Mouse (Mus musculus): ENCODE measurements at regions not wholly inside any gene's neighbourhood (a gene's known extent, or its start where the extent isn't known, plus 50 kb on each side); places are given as distances from the start of the nearest gene placed in this dataset.

DNA sequence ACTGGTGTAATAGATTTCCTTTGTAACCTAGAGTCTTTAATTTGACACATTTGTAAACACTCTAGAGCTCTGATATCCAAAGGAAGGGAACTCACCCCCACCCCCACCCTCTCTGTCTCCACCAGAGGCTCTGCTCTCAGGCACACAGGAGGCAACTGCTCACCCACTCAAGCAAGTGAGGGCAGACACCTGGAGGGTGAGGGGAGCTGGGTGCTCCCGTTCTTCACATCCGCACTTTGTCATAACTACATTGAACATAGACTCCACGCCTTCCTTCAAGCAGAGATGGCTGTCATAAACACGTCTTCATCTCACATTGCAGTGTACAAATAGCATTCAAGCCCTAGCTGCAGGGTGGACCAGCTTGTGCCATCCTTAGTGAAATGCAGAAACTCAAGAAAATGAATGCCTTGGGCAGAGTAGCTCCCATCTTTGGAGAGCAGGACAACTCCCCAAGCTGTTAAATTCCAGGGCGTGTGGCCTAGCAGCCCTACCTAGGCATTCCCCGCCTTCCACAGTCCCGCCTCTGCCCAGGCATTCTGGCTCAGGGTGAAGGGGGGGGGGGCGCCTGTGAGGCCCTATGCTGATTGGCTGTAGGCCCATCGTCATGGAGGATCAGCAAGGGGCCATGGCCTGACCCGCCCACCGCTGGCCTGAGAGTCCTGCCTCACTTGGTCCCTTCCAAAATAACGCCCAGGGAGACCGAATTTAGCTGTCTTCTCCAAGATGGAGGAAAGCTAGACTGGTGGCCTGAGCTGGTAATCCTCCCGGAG is 72.9 kb downstream of the Psmg1 start:
- Histone ChIP-seq H3K4me1 (ENCODE audit: control insufficient read depth, insufficient read depth, low read length) (no peaks in the 10 kb centered on the region), H3K4me3 (replicated peaks; ENCODE audit: extremely low read depth, low read depth, low read length) (no peak overlapping the region)
- TF ChIP-seq CTCF (IDR thresholded peaks at IDR 0.05; ENCODE audit: insufficient read depth, low read length) (no peak), POLR2A (IDR thresholded peaks at IDR 0.05; ENCODE audit: borderline replicate concordance, extremely low read depth, low read depth, low read length) (no peak)
- 81% methylated on average over 14 of the region's 14 CpGs for WGBS
- no peak for DNase-seq

DNA sequence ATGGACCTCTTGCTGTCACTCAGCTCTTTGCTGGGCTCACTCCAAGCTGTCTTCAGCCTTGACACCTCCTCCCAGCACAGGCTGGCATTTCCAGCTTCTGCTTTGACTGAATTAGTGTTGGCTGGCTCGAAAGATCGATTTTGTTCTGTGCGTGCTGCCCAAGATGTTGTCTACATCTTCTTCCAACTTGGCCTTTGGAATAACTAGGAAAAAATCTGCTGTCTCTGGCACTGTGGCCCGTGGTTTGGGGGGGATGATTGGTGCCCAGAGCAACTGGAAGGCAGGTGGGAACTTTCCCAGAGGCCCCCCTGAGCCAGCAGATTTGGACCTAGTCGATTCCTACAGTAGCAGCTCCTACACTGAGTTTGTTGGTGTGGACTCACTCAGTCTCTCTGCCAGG is 76.9 kb downstream of the Psmg1 start:
- WGBS = 70% methylated on average over 5 of the region's 5 CpGs
- TF ChIP-seq CTCF (IDR thresholded peaks at IDR 0.05; ENCODE audit: insufficient read depth, low read length) (no peak), POLR2A (IDR thresholded peaks at IDR 0.05; ENCODE audit: borderline replicate concordance, extremely low read depth, low read depth, low read length) (no peak)
- Histone ChIP-seq H3K4me1 (ENCODE audit: control insufficient read depth, insufficient read depth, low read length) (no peaks in the 10 kb centered on the region), H3K4me3 (replicated peaks; ENCODE audit: extremely low read depth, low read depth, low read length) (no peak overlapping the region)
- no peak for DNase-seq

DNA sequence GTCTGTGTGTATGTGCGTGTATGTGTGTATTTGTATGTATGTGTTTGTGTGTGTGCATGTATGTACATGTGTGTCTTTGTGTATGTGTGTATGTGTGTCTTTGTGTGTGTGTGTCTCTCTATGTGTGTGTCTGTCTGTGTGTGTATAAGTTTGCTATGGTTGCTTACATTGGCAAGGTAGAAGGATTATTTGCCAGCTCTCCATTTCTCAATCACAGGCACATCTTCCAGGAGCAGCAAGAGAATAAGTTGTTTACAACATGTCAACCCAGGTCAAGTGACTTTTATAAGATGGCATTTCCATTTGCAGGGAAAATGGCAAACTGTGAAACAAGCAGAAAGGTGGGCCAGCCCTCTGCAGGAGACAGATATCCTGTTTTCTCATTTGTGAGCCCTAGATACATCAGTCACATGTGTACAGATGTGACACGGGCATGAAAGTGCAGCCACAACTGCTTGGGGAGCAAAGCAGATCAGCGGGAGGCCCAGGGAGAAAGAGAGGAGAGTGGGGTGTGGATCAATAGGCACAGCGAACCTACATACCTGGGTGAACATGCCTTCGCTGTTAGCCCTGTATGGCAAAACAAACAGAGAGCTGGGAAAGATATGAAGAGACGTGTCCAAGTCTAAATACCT is 86.1 kb downstream of the Psmg1 start:
- TF ChIP-seq CTCF (IDR thresholded peaks at IDR 0.05; ENCODE audit: insufficient read depth, low read length) (no peak), POLR2A (IDR thresholded peaks at IDR 0.05; ENCODE audit: borderline replicate concordance, extremely low read depth, low read depth, low read length) (no peak)
- peaks cover 3% of the 10 kb centered on the region; the same call in 1 of the 2 replicates for H3K4me1 ChIP-seq (ENCODE audit: control insufficient read depth, insufficient read depth, low read length)
- 72% methylated on average over 6 of the region's 6 CpGs for WGBS
- peak; percentile 1 for DNase-seq
- H3K4me3 ChIP-seq (replicated peaks; ENCODE audit: extremely low read depth, low read depth, low read length) = no peak overlapping the region

DNA sequence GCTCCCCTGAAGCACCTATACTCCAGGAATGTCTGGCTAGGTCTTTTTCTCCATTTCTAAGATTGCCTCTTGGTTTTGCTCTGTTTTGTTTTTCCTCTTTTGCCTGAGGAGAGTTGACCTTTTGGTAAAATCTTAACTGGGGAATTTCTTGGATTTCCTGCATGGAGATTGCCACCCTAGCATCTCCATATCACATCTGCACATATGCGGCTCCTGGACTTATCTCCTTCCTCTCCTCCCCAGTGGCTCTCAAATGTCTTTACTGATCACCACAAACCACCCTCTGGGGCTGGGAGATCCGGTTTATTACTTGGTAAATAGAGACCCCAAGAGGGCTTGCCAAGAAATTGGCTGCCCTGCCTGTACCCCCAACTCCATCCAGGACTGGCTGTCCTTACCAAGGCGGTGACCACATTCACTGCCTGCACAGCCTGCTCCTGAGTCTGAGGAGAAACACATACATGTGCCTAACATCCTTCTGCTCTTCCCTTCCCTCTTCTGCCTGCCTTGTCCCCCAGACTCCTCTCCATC is 87.3 kb downstream of the Psmg1 start:
- TF ChIP-seq POLR2A (IDR thresholded peaks at IDR 0.05; ENCODE audit: borderline replicate concordance, extremely low read depth, low read depth, low read length) (no peak), CTCF (IDR thresholded peaks at IDR 0.05; ENCODE audit: insufficient read depth, low read length) (no peak)
- WGBS = 48% methylated on average over 3 of the region's 3 CpGs
- peak; percentile 2 for DNase-seq
- Histone ChIP-seq H3K4me3 (replicated peaks; ENCODE audit: extremely low read depth, low read depth, low read length) (no peak overlapping the region), H3K4me1 (ENCODE audit: control insufficient read depth, insufficient read depth, low read length) (peaks cover 3% of the 10 kb centered on the region; the same call in 1 of the 2 replicates)

DNA sequence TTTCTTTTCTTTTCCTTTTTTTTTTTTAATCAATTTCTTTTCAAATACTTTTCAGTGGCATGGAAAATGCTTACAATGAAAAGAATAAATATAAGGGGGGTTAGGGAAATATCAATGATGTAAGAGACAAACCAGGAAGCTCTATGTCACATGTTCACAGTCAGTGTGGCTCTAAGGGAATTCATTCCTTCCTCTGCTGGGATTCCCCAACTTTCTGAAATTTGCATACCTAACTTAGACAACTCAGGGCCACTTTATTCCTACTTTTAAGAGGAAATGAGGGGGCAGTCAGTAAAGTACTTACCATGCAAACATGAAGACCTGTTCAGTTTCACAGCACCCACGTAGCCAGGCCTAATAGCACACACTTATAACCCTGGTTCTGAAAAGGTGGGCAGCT is 88.6 kb downstream of the Psmg1 start:
- peak; percentile 2 for DNase-seq
- no peak overlapping the region for H3K4me3 ChIP-seq (replicated peaks; ENCODE audit: extremely low read depth, low read depth, low read length)
- H3K4me1 ChIP-seq (ENCODE audit: control insufficient read depth, insufficient read depth, low read length) = peaks cover 3% of the 10 kb centered on the region; the same call in 1 of the 2 replicates
- TF ChIP-seq POLR2A (IDR thresholded peaks at IDR 0.05; ENCODE audit: borderline replicate concordance, extremely low read depth, low read depth, low read length) (no peak), CTCF (IDR thresholded peaks at IDR 0.05; ENCODE audit: insufficient read depth, low read length) (no peak)
- WGBS = 83% methylated on average over 1 of the region's 1 CpGs

DNA sequence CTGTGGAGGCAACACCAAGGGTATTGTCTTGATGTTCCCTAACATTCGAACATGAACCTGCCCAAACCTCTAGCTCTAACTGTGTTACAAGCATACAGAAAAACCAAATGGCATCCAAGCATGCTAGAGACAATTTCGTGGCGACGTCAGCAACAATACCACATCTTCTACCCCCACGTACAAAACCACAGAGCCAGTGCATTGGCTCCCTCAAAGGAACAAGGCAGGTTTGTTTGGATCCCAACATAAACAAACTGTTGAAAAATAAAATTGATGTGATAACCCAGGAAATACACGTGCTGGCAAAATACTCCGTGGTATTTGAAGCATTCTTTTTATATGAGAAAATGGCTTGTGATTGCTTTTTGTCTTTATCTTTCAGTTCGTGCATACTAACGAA is 89.4 kb downstream of the Psmg1 start:
- no peak for DNase-seq
- peaks cover 3% of the 10 kb centered on the region; the same call in 1 of the 2 replicates for H3K4me1 ChIP-seq (ENCODE audit: control insufficient read depth, insufficient read depth, low read length)
- H3K4me3 ChIP-seq (replicated peaks; ENCODE audit: extremely low read depth, low read depth, low read length) = no peak overlapping the region
- WGBS = 46% methylated on average over 9 of the region's 9 CpGs
- TF ChIP-seq POLR2A (IDR thresholded peaks at IDR 0.05; ENCODE audit: borderline replicate concordance, extremely low read depth, low read depth, low read length) (no peak), CTCF (IDR thresholded peaks at IDR 0.05; ENCODE audit: insufficient read depth, low read length) (no peak)

DNA sequence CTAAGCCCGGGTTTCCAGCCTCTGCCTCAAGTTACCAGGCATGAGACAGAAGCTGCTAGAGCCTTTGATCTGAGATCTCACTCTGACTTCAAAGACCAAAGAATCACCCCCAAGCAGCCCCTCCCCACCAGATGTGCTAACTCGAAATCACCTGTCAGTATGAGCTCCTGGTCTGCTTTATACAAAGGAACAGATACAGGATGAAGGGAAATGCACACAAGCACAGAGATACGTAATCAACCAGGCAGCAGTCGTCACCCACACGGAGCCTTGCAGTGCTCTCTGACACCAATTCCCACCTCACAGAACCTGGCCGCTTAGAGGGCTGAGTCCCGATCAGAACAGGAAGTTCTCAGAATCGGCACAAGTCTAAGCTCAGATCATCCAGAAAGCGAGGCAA is 90.6 kb downstream of the Psmg1 start:
- peaks cover 3% of the 10 kb centered on the region; the same call in 1 of the 2 replicates for H3K4me1 ChIP-seq (ENCODE audit: control insufficient read depth, insufficient read depth, low read length)
- no peak overlapping the region for H3K4me3 ChIP-seq (replicated peaks; ENCODE audit: extremely low read depth, low read depth, low read length)
- TF ChIP-seq POLR2A (IDR thresholded peaks at IDR 0.05; ENCODE audit: borderline replicate concordance, extremely low read depth, low read depth, low read length) (no peak), CTCF (IDR thresholded peaks at IDR 0.05; ENCODE audit: insufficient read depth, low read length) (no peak)
- peak; percentile 1 for DNase-seq
- WGBS = 55% methylated on average over 9 of the region's 9 CpGs

DNA sequence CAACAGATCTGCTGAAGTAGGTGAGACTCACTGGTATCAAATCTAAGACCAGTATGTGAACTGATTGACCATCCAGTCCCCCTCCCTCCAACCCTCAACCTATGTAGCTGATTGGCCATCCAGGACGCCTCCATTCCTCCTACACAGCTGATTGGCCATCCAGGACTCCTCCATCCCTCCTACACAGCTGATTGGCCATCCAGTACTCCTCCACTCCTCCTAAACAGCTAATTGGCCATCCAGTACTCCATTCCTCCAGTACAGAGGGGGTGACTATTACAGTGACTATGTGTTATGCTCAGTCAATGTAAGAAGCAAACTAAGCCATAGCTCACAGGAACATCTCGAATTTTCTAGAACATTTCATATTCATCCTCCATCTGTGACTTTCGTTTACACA is 91.1 kb downstream of the Psmg1 start:
- DNase-seq = no peak
- WGBS = 91% methylated on average over 3 of the region's 3 CpGs
- Histone ChIP-seq H3K4me1 (ENCODE audit: control insufficient read depth, insufficient read depth, low read length) (peaks cover 3% of the 10 kb centered on the region; the same call in 1 of the 2 replicates), H3K4me3 (replicated peaks; ENCODE audit: extremely low read depth, low read depth, low read length) (no peak overlapping the region)
- TF ChIP-seq CTCF (IDR thresholded peaks at IDR 0.05; ENCODE audit: insufficient read depth, low read length) = no peak
- no peak for TF ChIP-seq POLR2A (IDR thresholded peaks at IDR 0.05; ENCODE audit: borderline replicate concordance, extremely low read depth, low read depth, low read length)

DNA sequence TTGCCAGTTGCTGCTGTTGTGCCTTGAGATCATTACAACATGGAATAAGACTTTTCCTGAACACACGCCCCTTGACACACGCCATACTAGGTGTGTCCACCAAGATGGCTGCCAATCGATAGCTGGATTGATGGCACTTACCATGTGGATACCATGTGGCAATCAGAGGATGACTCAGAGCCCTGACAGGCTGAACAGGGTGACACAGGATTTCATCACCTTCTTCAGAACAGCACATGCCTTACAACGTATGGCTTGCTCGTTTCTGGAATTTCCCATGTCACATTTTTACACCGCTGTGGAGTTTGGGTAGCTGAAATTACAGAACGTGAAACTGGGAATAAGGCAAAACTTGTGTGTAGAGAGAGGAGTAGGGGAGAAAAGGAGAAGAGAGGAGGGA is 92.9 kb downstream of the Psmg1 start:
- 81% methylated on average over 7 of the region's 7 CpGs for WGBS
- Histone ChIP-seq H3K4me1 (ENCODE audit: control insufficient read depth, insufficient read depth, low read length) (peaks cover 3% of the 10 kb centered on the region; the same call in 1 of the 2 replicates), H3K4me3 (replicated peaks; ENCODE audit: extremely low read depth, low read depth, low read length) (no peak overlapping the region)
- TF ChIP-seq CTCF (IDR thresholded peaks at IDR 0.05; ENCODE audit: insufficient read depth, low read length) (no peak), POLR2A (IDR thresholded peaks at IDR 0.05; ENCODE audit: borderline replicate concordance, extremely low read depth, low read depth, low read length) (no peak)
- DNase-seq = no peak

All from lung, adult 2 months (tissue).